Mouse (Mus musculus): ENCODE data around the gene Csdc2.

GRCm38 (mm10) chr15:81912498-81912897, 24.1 kb upstream of the Csdc2 start:
- no peak for TF ChIP-seq CTCF (IDR thresholded peaks at IDR 0.05; ENCODE audit: low read depth, low read length)
- TF ChIP-seq POLR2A (IDR thresholded peaks at IDR 0.05; ENCODE audit: insufficient read depth, low read length): no peak
- no peak for TF ChIP-seq EP300 (IDR thresholded peaks at IDR 0.05; ENCODE audit: insufficient read depth, low read depth, low read length)
